Mouse (Mus musculus) adrenal gland, adult (tissue): Measurements from ENCODE around the gene Timp3.

Experiments
- DNase-seq, 2 experiments: peaks; one replicate each; pipeline ENCODE4 v3.0.0; 2022 to 2023; ENCODE audit warnings: low spot score in 1 of 2; ENCODE audit not compliant: inconsistent age in 2 of 2

The Timp3 gene

DNA sequence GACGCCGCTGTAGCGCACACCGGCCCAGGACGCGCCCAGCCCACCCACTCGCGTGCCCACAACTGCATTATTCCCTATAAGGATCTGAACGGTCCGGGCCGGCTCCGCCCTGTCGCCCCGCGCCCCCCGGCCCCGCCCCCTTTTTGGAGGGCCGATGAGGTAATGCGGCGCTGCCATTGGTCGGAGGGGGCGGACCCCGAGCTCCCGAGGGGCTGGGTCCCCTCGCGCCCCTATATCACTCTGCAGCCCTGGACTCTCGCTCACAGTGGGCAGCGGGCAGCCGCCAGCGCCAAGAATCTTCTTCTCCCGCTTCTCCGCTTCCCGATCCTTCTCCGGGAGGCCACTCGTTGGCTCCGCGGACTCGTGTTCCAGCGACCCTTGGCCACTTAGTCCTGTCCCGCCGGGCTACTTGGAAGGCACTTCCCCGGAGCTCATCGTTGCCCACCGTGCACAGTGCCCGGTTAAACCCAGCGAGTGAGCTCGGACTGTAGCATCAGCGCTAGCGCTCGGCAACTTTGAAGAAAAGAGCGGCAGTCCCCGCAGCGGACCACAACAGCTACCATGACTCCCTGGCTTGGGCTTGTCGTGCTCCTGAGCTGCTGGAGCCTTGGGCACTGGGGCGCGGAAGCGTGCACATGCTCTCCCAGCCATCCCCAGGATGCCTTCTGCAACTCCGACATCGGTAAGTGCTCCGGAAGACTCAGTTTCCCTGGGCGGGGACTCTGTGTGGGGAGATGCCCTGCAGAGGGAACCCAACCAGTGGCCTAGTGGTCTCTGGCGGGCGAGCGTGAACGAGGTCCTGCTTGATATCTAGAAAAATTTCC is at the start of gene Timp3:
TSS of gene Timp3 (plus strand) at position 80 of the 824 bp plus-strand sequence.
- DNase-seq: peak; percentile 93 to 98

DNA sequence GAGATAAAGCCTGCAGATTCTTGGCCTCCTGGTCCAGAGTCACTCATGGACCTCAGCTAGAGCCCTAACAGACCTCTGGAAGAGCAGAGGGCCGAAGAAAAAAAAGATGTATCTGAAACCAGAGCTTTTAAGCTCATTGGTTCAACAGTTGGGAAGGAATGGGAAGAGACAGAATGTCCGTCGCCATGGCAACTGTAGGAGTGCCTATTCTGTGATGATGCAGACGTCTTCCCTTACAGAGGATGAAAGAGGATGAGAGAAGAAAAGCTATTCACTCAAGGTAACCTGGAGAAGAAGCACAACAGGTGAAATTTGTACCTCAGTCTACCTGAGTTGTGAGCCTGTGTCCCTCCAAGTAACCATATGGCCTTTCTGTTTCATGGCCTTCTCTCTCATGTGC is 44.0 kb upstream of the Timp3 start:
- no peak for DNase-seq

DNA sequence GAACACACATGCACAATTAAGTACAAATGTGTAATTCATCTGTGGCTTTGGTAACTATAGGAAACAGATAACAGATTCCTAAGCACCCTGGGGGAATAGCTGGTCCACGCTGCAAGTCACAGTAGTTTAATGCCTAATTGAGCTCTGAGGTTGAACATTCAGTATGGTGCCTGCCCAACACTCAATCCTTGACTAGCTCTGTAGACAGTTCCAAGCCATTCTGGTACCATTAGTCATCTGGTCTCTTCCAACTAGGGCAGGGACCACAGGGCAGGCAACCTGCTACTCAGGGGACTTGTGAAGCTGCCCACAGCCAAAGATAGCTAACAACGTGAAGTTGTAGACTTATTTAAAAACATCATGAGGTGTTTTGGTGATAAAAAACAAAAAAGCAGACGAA is 43.1 kb upstream of the Timp3 start:
- no peak for DNase-seq

DNA sequence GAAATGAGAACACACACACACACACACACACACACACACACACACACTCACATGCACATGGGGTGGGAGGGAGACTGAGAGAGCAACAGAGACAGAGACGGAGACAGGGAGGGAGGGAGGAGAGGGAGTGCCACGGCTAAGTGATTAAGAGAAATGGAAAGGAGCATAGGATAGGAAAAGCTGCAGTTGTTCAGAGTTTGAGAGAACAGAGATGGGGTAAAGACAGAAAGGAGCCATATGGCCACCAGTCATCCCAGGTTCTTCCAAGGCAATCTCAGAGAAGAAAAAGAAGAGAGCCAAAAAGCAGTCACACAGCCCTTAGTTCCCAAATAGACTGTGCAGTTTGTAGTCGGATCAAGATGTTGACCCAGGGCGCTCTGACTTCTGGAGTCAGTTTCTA is 42.1 kb upstream of the Timp3 start:
- no peak for DNase-seq

DNA sequence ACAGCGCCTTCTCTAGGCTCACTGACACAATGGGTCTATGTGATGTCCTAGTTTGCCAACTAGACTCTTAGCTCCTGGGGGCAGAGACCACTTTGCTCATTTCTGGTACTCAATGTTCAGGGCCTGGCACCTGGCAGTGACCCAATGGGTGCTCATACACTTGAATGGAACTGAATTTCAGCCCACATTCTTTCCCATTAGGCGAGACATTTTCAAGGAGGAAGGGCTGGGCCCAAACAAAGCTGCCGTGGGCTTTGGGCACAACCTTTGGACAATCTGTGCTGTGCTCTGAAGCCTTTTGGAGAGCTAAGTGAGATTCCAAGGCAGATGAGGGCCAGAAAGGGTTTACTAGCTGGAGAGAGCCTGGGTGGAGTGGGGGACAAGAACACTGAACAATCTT is 41.2 kb upstream of the Timp3 start:
- no peak for DNase-seq

DNA sequence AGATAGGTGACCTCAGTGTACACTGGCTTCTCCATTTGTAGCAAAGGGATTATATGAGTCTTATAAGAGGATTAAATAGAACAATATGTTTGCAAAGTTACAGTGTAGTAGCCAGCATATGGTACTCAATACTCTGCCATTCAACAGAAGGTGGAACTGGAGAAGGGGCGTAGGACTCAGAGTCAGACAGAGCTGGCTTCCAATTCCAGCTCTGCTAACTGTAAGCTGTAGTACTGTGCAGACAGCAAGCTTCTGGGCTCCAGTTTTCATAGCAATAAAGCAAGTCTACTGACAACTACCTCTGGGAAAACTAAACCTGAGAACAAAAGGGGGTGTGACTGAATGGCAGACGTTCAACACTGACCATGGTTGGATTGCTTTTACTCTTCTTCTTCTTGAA is 38.4 kb upstream of the Timp3 start:
- no peak for DNase-seq

DNA sequence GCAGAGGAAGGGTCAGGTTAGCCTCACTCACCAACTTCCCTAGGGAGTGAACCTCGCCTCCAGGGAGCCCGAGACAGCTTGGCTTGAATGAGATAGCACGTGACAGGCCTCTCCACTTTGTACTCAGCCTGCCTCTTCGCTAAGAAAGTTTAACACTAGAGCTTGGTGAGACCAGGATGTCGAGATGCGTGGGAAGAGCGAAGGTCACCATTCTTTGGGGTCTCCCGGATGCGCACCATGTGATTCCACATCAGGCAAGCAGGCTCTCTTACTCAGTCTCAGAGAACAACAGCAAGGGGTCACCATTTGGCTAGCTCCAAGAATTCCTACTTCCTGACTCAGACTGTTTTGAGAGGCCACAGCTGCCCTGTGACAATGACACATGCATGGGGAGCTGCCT is 35.6 kb upstream of the Timp3 start:
- peak in 1 of 2 experiments; percentile 30 for DNase-seq

DNA sequence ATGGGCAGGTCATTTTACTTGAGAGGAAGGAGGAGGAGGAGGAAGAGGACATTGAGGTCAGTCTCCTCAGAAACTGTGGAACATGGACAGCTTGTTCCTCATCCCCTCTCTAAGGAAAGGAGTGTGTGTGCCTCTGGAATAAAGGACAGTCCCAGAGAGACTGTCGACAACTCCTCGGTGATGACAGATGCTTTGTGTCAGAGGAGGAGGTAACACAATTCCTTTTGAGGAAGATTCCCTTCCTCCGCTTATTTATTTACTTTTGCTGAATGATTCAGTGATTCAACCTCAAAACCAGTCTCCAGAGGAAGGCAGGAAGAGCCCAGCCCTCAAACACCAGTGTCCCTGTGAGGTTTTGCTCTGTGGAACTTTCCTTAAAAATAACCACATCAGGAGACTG is 29.9 kb upstream of the Timp3 start:
- DNase-seq: peak in 1 of 2 experiments; percentile 44

DNA sequence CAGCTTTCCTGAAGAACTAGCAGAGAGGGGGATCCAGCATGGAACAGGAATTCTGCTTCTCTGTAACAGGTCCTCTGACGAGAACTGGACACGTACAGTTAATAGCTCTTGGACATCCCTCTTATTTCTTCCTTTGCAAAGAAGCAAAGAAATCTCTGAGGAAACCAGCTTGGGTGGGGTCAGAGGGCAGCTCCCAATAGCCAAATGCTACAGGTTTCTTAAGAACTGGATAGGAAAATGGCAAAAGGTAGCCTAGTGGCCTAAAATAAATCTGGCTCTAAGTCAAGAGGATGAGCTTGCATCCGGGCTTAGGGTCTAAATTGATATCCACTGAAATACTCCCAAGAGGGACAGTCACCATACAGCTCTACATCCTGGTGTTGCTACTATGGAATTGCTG is 27.3 kb upstream of the Timp3 start:
- DNase-seq: no peak

DNA sequence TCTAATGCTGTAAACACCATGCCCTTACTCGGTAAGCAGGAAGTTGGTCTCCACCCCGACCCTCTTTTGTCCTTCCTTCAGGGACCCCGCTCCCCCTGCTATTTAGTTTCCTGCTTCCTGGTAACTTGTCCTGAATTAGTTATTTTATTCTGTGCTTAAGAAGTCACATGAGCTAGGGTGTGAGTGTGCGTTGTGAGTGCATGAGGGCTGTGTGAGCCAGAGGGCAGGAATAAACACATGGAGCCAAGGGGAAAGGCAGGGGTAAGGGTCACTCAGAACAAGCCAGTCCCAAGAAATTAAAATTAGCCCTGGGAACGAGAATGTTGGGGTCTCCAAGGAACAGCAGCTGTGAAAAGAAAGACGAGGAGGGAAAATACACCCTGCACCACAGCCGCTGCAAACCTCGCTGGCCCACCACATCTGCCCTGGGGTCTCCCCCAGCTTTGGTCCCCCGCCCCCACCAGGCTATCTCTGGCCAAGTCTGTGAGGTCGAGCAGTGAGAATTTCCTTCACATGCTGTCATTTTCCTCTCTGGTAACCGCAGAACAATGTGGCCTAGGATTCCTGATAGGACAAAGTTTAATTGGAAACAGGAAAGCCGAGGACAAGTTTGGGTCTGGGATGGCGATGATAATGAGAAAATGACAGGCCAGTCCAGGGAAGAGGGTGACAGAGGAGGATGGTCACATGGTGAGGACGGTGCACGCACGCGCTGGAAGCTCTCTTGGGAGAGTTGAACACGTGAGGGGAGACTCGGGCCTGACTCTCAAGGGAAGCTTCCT is 26.6 kb upstream of the Timp3 start:
- peak; percentile 66 to 78 for DNase-seq

DNA sequence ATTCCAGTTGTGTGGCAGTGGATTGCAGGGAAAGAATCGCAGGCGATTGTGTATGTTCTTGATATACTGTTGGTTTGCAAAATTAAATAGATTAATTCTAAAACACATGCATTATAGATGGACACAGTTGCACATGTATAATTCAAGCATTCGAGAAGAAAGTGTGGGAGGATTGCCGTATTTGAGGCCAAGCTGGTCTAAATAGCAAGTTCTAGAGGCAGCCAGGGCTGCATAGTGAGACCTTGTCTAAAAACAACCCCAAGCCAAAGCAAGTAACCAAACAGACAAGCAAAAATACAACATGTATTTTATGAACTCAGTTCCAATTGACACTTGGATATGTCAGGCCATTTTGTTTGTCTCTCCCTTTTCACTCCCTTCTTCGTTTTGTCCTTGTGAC is 24.6 kb upstream of the Timp3 start:
- no peak for DNase-seq

DNA sequence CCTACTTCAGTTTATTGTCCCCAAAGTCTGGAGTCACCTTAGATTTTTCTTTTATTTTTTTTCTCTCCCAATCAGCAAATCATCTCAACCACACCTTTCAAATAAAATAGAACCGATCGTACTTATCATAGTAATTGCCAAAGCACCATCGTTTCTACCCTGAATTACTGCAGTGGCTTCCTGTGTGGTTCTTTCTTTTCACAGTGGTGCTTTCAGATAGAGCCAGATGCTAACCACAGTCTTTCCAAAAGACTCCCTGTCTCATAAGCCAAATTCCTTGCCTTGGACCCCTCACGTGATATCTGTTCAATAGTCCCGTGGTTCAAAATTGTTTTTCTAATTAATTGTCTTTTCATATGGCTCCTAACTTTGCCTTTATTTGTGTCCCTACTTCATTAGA is 22.8 kb upstream of the Timp3 start:
- DNase-seq: no peak

DNA sequence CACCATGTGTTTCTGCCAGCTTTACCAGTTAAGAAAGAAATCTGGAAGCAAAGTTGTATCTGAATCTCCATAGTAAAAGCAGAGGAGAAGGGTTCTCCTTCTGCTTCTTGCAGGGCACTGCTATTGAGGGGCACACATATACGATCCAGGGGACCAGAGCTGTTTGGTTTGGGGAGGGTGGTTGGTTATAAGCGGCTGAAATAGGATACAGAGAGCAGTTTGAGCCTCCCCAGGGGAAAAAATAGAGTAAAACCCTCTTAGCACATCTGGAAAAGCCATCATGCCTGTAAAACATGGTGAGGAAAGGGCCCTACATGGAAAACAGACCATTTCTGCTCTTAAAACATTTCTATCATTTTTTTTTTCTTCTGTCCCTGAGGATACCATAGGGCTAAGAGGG is 21.7 kb upstream of the Timp3 start:
- DNase-seq: no peak

DNA sequence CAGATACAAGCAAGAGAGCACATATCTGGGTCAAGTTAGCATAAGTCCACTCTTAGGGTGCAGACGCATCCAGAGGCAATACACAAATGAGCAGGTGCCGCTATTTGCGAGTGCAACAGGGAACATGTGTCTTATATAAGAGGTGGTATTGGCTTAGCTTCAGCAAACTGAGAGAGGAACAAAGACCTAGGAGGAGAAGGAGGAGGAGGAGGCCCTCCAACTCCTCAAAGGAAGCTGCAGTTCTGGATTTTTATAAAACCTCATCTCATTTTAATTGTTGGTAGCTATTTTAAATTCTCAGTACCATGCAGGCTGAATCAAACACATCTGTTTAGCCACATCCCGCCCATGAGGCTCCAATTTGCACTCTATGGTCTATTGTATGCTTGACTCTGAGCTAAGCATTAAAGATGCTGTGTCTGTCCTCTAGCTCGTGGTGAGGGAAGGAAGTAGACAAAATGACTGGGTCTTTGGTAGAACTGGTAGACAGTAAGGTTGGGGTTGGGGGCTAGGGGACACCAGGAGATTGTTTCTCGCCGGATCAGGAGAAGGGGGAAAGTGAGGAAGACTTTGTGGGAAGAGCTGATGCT is 20.5 kb upstream of the Timp3 start:
- no peak for DNase-seq

DNA sequence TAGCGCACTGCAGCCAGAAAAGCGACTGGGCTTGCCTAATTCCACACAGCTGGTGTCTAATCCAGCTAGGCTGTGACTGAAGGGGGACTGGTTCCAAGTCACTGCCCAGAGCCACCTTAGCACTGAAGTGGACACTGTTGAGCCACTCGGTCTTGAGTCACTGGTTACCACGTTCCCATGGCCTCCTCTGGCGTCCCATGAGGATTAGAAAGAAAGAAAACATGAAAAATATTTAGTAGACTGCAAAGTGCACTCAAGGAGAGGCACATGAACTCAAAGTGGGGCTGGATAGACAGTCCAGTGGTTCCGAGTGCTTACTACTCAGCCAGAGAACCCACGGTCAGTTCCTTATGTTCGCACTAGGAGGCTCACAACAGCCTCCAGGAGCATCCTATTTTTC is 18.9 kb upstream of the Timp3 start:
- DNase-seq: no peak

DNA sequence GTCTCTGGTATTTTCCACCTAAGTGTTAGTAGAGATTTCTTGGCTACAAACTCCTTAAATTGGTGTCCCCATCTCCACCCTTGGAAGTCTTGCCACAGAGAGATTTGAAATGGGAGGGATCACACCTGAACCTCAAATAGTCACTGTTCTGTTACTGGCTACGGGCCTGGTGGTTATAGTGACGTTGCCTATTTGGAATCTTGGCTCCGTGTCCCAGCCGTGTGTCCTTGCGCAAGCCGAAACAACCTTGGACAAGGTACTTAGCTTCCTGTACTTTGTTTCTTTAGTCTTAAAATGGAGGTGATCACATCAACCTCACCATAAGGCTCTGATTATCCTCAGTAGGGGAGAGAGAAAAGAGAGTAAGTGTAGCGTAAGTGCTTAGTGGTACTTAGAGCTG is 13.7 kb upstream of the Timp3 start:
- peak; percentile 77 to 82 for DNase-seq

DNA sequence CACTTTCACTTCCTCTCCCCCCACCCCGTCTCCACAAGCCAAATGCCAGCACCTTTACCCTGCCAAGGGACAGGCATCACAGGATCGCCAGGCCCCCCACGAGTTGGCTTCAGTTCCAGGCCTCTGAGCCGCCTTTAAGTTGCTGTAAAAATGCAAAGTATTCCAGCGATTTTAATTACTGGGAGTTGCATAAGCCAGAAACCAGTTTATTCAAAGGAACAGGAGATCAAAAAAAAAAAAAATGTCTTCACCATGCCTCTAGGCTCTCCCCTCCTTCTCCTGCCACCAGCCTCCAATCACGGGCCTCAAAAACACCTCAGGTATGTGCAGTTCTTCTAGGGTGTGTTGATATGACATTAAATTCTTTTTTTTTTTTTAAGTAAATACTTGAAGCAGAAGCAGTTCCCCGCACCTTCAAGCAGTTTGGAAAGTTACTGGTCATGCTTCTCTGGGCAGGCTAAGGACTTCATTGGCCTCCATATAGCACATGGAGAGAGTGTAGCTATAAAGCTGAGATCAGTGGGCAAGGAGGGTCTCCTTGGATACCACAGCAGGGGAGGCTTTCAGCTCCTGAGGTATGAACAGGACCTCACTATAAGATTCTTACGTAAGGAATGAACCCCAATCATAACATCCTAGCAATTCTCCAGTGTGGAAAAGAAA is 9.9 kb upstream of the Timp3 start:
- peak in 1 of 2 experiments; percentile 45 for DNase-seq

DNA sequence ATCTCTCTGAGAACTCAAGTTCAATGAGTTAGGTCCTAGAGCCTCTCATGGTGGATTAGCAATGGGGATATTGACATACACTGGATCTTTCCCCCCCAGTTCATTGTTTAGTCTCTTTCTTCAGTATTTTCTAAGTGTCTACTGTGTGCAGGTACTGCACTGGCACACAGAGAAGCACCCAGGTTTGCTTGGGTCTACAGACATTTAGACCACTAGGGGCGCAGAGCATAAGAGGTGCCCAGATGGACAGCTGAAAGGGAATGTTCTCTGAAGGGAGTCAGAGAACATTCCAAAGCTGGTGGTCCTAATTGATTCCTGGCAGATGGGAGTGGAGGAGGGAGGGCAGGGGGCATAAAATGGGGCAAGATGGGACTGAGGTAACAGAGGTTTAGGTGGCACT is 6.3 kb upstream of the Timp3 start:
- DNase-seq: no peak

DNA sequence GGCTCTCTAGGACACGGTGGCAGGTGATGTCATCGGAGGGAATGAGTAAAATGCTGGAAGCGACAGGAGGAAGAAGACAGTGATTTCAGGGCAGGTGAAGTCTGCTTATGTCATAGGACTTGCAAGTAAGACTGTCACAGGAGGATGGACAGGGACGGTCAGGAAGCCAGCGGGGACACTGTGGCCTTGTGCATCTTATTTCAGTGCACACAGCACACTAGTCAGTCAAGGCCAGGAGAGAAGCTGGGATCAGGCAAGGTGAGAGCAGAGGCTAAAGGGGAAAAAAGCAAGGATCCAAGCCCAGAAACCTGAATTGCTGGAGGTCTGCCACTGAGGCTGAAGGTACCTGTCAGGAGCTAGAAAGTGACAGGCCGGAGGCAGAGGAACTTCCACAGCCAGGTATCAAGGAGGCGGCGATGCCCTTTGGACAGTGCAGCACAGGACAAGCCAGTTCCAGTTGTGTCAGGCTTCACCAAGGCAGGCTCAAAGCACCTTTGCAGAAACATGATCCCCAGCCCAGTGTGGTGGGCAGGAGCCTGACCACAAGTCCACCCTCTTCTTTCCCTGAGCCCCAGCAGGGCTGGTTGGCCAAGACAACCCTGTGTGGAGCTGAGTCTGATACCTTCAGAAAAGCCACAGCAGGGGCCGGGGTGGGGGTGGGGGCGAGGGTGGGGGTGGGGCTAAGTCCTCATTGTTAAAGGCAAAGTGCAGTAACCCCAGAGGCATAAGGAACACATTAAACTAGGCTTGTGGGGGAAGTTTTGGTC is 5.4 kb upstream of the Timp3 start:
- DNase-seq: peak; percentile 56 to 67

DNA sequence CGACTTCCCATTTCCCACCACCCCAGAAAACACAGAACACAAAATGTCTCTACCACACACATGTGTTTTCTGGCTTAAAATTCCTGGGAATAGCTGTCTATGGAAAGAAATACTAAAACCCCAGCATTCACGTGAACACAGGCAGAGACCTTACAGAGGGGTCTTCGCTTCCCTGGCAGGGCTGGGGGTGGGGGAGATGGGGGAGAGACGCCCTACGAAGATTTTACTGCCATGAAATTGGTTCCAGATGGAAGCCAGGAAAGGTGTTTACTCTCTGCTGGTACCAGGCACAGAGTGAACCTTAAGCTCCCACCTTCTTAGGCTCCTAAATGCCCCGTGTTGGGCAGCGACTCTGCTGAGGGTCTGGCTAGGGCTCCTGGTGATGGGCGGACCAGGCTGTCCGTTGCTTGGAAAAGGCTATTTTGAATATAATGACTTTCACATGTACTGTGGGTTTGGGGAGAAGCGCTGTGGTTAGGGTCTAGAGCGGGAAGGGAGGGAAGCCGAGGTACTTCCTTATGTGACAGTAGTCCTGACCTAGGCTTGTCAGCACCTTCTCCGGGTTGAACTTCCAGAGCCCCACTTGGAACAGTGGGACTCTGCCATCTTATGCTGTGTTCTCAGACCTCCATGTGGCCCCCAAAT is 4.6 kb upstream of the Timp3 start:
- DNase-seq: no peak
